Comparison of ENCODE assay signal across 9 mouse cellular contexts in genomic region chr4:47255641-47256040, GRCm38 (mm10). TPM values are rescaled to one million over a fixed set of nuclear protein-coding genes. Genes with fewer than 3 reads are reported as not detected.
A peak's percentile ranks its signal among the peaks of the same experiment; 100 is the strongest.
DNase-seq lines count a peak whose midpoint lies in the region; ATAC-seq and TF ChIP-seq lines count a peak whose summit lies in the region.
"Had no signal": no experiment of that assay in that cellular context is flagged by ENCODE, and none has a peak within 500 bp of the region (broad histone marks: within the 10 kb centered on the region; RNA-seq: fewer than 3 reads in every experiment).

No protein-coding gene starts in this region.

- no peak overlapping the region for H3K4me3 ChIP-seq in intestine, embryonic 14.5 days (ENCODE audit: low read depth, low read length)
- H3K4me3 ChIP-seq in intestine, embryonic 16.5 days (ENCODE audit: low read length), result no peak overlapping the region
- no peak overlapping the region for H3K4me3 ChIP-seq in forebrain, embryonic 15.5 days
- no peak overlapping the region for H3K4me3 ChIP-seq in hindbrain, embryonic 16.5 days (ENCODE audit: low read length)
- H3K4me3 ChIP-seq in midbrain, postnatal 0 days (ENCODE audit: low read depth, low read length), result no peak overlapping the region
- H3K4me3 ChIP-seq: megakaryocyte, embryonic 14.5 days had no signal

- H3K36me3 ChIP-seq in intestine, embryonic 14.5 days (ENCODE audit: control insufficient read depth, insufficient read depth, low read length), result no peaks in the 10 kb centered on the region
- no peaks in the 10 kb centered on the region for H3K36me3 ChIP-seq in intestine, embryonic 16.5 days (ENCODE audit: control insufficient read depth, insufficient read depth, low read length)
- H3K36me3 ChIP-seq in forebrain, embryonic 15.5 days, result no peaks in the 10 kb centered on the region
- H3K36me3 ChIP-seq in hindbrain, embryonic 16.5 days (ENCODE audit: control insufficient read depth, insufficient read depth, low read length), result no peaks in the 10 kb centered on the region
- H3K36me3 ChIP-seq in midbrain, postnatal 0 days (ENCODE audit: insufficient read depth, low read length), result no peaks in the 10 kb centered on the region

- H3K4me2 ChIP-seq in intestine, embryonic 14.5 days (ENCODE audit: low read length), result no peak overlapping the region
- H3K4me2 ChIP-seq in intestine, embryonic 16.5 days (ENCODE audit: low read depth, low read length), result no peak overlapping the region
- H3K4me2 ChIP-seq in forebrain, embryonic 15.5 days (replicated peaks), result no peak overlapping the region
- H3K4me2 ChIP-seq in hindbrain, embryonic 16.5 days (ENCODE audit: low read length), result no peak overlapping the region
- H3K4me2 ChIP-seq in midbrain, postnatal 0 days (ENCODE audit: low read depth, low read length, poor library complexity, severe bottlenecking), result no peak overlapping the region

- peak; percentile 90 for DNase-seq in intestine, embryonic 14.5 days (ENCODE audit: low spot score)
- DNase-seq in c-Kit-positive CD71-positive TER-119-positive erythroid progenitor cells, embryonic 14.5 days (ENCODE audit: low spot score), result peak; percentile 43
- peak; percentile 79 for DNase-seq in left cerebral cortex, postnatal 4 days
- DNase-seq in midbrain, postnatal 0 days (ENCODE audit: low spot score), result peak; percentile 44
- DNase-seq in spleen, postnatal 36 days (ENCODE audit: low spot score in 2 of 2), result peak; percentile 62 to 63

- peaks cover 8% of the 10 kb centered on the region; the same call in 1 of the 2 replicates for H3K9me3 ChIP-seq in intestine, embryonic 14.5 days (ENCODE audit: control insufficient read depth, low read length)
- no peaks in the 10 kb centered on the region for H3K9me3 ChIP-seq in intestine, embryonic 16.5 days (ENCODE audit: control insufficient read depth, low read length)
- H3K9me3 ChIP-seq in forebrain, embryonic 15.5 days, result no peaks in the 10 kb centered on the region
- peaks cover 2% of the 10 kb centered on the region; the same call in 1 of the 2 replicates for H3K9me3 ChIP-seq in hindbrain, embryonic 16.5 days (ENCODE audit: control insufficient read depth, low read length)
- no peaks in the 10 kb centered on the region for H3K9me3 ChIP-seq in midbrain, postnatal 0 days (ENCODE audit: low read length)

- no peak overlapping the region for H3K9ac ChIP-seq in intestine, embryonic 14.5 days (ENCODE audit: low read length)
- H3K9ac ChIP-seq in intestine, embryonic 16.5 days (ENCODE audit: low read depth, low read length), result no peak overlapping the region
- no peak overlapping the region for H3K9ac ChIP-seq in forebrain, embryonic 15.5 days (replicated peaks)
- no peak overlapping the region for H3K9ac ChIP-seq in hindbrain, embryonic 16.5 days (ENCODE audit: low read depth, low read length)
- H3K9ac ChIP-seq in midbrain, postnatal 0 days (replicated peaks; ENCODE audit: low read length, poor library complexity, severe bottlenecking), result no peak overlapping the region

- TF ChIP-seq CTCF in midbrain, postnatal 0 days (IDR thresholded peaks at IDR 0.05), result peak; percentile 79

- no peak overlapping the region for H3K27ac ChIP-seq in intestine, embryonic 14.5 days (ENCODE audit: low read depth)
- no peak overlapping the region for H3K27ac ChIP-seq in intestine, embryonic 16.5 days (ENCODE audit: low read length)
- no peak overlapping the region for H3K27ac ChIP-seq in forebrain, embryonic 15.5 days (replicated peaks)
- no peak overlapping the region for H3K27ac ChIP-seq in hindbrain, embryonic 16.5 days (ENCODE audit: low read depth, low read length)
- no peak overlapping the region for H3K27ac ChIP-seq in midbrain, postnatal 0 days (ENCODE audit: low read depth, low read length)

- no peaks in the 10 kb centered on the region for H3K27me3 ChIP-seq in intestine, embryonic 14.5 days (replicated peaks; ENCODE audit: control insufficient read depth, insufficient read depth, low read length)
- H3K27me3 ChIP-seq in intestine, embryonic 16.5 days (replicated peaks; ENCODE audit: control insufficient read depth, insufficient read depth, low read length), result no peaks in the 10 kb centered on the region
- no peaks in the 10 kb centered on the region for H3K27me3 ChIP-seq in forebrain, embryonic 15.5 days
- no peaks in the 10 kb centered on the region for H3K27me3 ChIP-seq in hindbrain, embryonic 16.5 days (replicated peaks; ENCODE audit: control insufficient read depth, insufficient read depth, low read length)
- H3K27me3 ChIP-seq in midbrain, postnatal 0 days (ENCODE audit: insufficient read depth, low read length), result no peaks in the 10 kb centered on the region

- 50% methylated on average over 4 of the region's 4 CpGs for WGBS in intestine, embryonic 14.5 days
- 49% methylated on average over 4 of the region's 4 CpGs for WGBS in intestine, embryonic 16.5 days
- 27% methylated on average over 4 of the region's 4 CpGs for WGBS in forebrain, embryonic 15.5 days
- 53% methylated on average over 4 of the region's 4 CpGs for WGBS in hindbrain, embryonic 16.5 days
- 42% methylated on average over 4 of the region's 4 CpGs for WGBS in midbrain, postnatal 0 days

- intact Hi-C loops in left cerebral cortex, postnatal 4 days (cut with DNase I), result no loop called here

- H3K4me1 ChIP-seq in intestine, embryonic 14.5 days (replicated peaks; ENCODE audit: control insufficient read depth, insufficient read depth, low read length), result no peaks in the 10 kb centered on the region
- H3K4me1 ChIP-seq in intestine, embryonic 16.5 days (ENCODE audit: control insufficient read depth, insufficient read depth, low read length), result no peaks in the 10 kb centered on the region
- 0 out of 2 replicates have a peak, but pooled peaks cover 7% of the 10 kb centered on the region for H3K4me1 ChIP-seq in forebrain, embryonic 15.5 days
- no peaks in the 10 kb centered on the region; the same call in 1 of the 2 replicates for H3K4me1 ChIP-seq in hindbrain, embryonic 16.5 days (ENCODE audit: control insufficient read depth, insufficient read depth, low read depth, low read length)
- H3K4me1 ChIP-seq in midbrain, postnatal 0 days (ENCODE audit: insufficient read depth, low read length), result no peaks in the 10 kb centered on the region

- peak; percentile 53; the same call in 1 of the 2 replicates for ATAC-seq in intestine, embryonic 14.5 days (replicated peaks; ENCODE audit: low FRiP score, low TSS enrichment, low read depth)
- ATAC-seq in intestine, embryonic 16.5 days, result no peak
- peak; percentile 61; the same call in 1 of the 2 replicates for ATAC-seq in forebrain, embryonic 15.5 days (replicated peaks)
- ATAC-seq in hindbrain, embryonic 16.5 days, result peak; percentile 63
- no peak for ATAC-seq in midbrain, postnatal 0 days (ENCODE audit: low FRiP score)

RNA-seq across cellular contexts. Expression of gene Col15a1, which starts 47.7 kb away (rescaled TPM):
- polyA plus RNA-seq in intestine, embryonic 14.5 days (2014; fragmentation: Nextera tagmentation; extraction: Ambion mirVana), result 15.4 and 15.5 TPM in 2 replicates
- 12.7 and 15.1 TPM in 2 replicates for polyA plus RNA-seq in intestine, embryonic 16.5 days (2015; fragmentation: Nextera tagmentation; extraction: Ambion mirVana)
- 1.4 and 3.1 TPM in 2 replicates for polyA plus RNA-seq in forebrain, embryonic 15.5 days (2015; fragmentation: Nextera tagmentation; extraction: Ambion mirVana)
- polyA plus RNA-seq in hindbrain, embryonic 16.5 days (2015; fragmentation: Nextera tagmentation; extraction: Ambion mirVana), result 3.4 and 4.7 TPM in 2 replicates
- total RNA-seq in left cerebral cortex, postnatal 4 days (2021), result 10 to 100 TPM; 24.6 to 26.5 TPM
- 8.2 and 20.2 TPM in 2 replicates for total RNA-seq in midbrain, postnatal 0 days (2014; rRNA removed)
- 3.8 and 5.3 TPM in 2 replicates for polyA plus RNA-seq in midbrain, postnatal 0 days (2015; fragmentation: Nextera tagmentation; extraction: Ambion mirVana)

Comparison
In these comparisons a context has a peak if more than half of its experiments do, and no peak if none do; other contexts are left out.
1. ATAC-seq: peak in intestine, embryonic 14.5 days (single experiment), forebrain, embryonic 15.5 days (single experiment) and hindbrain, embryonic 16.5 days (single experiment); none in intestine, embryonic 16.5 days (single experiment) and midbrain, postnatal 0 days (single experiment).
2. Peak in every context shown above with its lines, with median percentiles within 50 percentile points of each other: DNase-seq.